Mouse (Mus musculus): ENCODE results near the gene Foxn3. TPM values are rescaled to one million over a fixed set of nuclear protein-coding genes. Genes with fewer than 3 reads are reported as not detected.
"Not testable (repeated sequence)": the region's sequence is repeated elsewhere in the genome, so short reads cannot be mapped to it uniquely, and the experiment has no call there.

Gene Foxn3
- polyA plus RNA-seq, 1 experiment: 35.7 TPM

GRCm38 (mm10) chr12:99198428-99199123, 364.8 kb downstream of the Foxn3 start:
- DNase-seq (ENCODE audit: low read depth): no peak
- TF ChIP-seq POLR2A (IDR thresholded peaks at IDR 0.05; ENCODE audit: borderline replicate concordance, extremely low read depth, insufficient read depth, insufficient read length, poor library complexity, severe bottlenecking): no peak
- TF ChIP-seq CTCF (IDR thresholded peaks at IDR 0.05; ENCODE audit: borderline replicate concordance, extremely low read depth, insufficient read depth, insufficient read length): no peak

GRCm38 (mm10) chr12:99197031-99197430, 366.4 kb downstream of the Foxn3 start:
- TF ChIP-seq POLR2A (IDR thresholded peaks at IDR 0.05; ENCODE audit: borderline replicate concordance, extremely low read depth, insufficient read depth, insufficient read length, poor library complexity, severe bottlenecking): no peak
- no peak for TF ChIP-seq CTCF (IDR thresholded peaks at IDR 0.05; ENCODE audit: borderline replicate concordance, extremely low read depth, insufficient read depth, insufficient read length)

GRCm38 (mm10) chr12:99195655-99196054, 367.7 kb downstream of the Foxn3 start:
- no peak for TF ChIP-seq POLR2A (IDR thresholded peaks at IDR 0.05; ENCODE audit: borderline replicate concordance, extremely low read depth, insufficient read depth, insufficient read length, poor library complexity, severe bottlenecking)
- TF ChIP-seq CTCF (IDR thresholded peaks at IDR 0.05; ENCODE audit: borderline replicate concordance, extremely low read depth, insufficient read depth, insufficient read length): no peak

More at GRCm38 (mm10) chr12:99197031-99197430, 366.4 kb downstream of the Foxn3 start:
- peak; percentile 40 for DNase-seq (ENCODE audit: low read depth)

GRCm38 (mm10) chr12:99194120-99194519, 369.3 kb downstream of the Foxn3 start:
- DNase-seq (ENCODE audit: low read depth): not testable (repeated sequence)

More at GRCm38 (mm10) chr12:99195655-99196054, 367.7 kb downstream of the Foxn3 start:
- no peak for DNase-seq (ENCODE audit: low read depth)

- TF ChIP-seq CTCF (IDR thresholded peaks at IDR 0.05; ENCODE audit: borderline replicate concordance, extremely low read depth, insufficient read depth, insufficient read length): no peak
- DNase-seq (ENCODE audit: low read depth): no peak
Observed at GRCm38 (mm10) chr12:99187671-99188070, 375.7 kb downstream of the Foxn3 start.

- TF ChIP-seq CTCF (IDR thresholded peaks at IDR 0.05; ENCODE audit: borderline replicate concordance, extremely low read depth, insufficient read depth, insufficient read length) (no peak), POLR2A (IDR thresholded peaks at IDR 0.05; ENCODE audit: borderline replicate concordance, extremely low read depth, insufficient read depth, insufficient read length, poor library complexity, severe bottlenecking) (no peak)
- DNase-seq (ENCODE audit: low read depth): peak; percentile 62
Observed at GRCm38 (mm10) chr12:99186239-99186638, 377.1 kb downstream of the Foxn3 start.

- TF ChIP-seq CTCF (IDR thresholded peaks at IDR 0.05; ENCODE audit: borderline replicate concordance, extremely low read depth, insufficient read depth, insufficient read length) (no peak), POLR2A (IDR thresholded peaks at IDR 0.05; ENCODE audit: borderline replicate concordance, extremely low read depth, insufficient read depth, insufficient read length, poor library complexity, severe bottlenecking) (no peak)
- DNase-seq (ENCODE audit: low read depth): no peak
Observed at GRCm38 (mm10) chr12:99183261-99183792, 380.1 kb downstream of the Foxn3 start.

- TF ChIP-seq POLR2A (IDR thresholded peaks at IDR 0.05; ENCODE audit: borderline replicate concordance, extremely low read depth, insufficient read depth, insufficient read length, poor library complexity, severe bottlenecking) (no peak), CTCF (IDR thresholded peaks at IDR 0.05; ENCODE audit: borderline replicate concordance, extremely low read depth, insufficient read depth, insufficient read length) (no peak)
- no peak for DNase-seq (ENCODE audit: low read depth)
Observed at GRCm38 (mm10) chr12:99182338-99182737, 381.0 kb downstream of the Foxn3 start.

- DNase-seq (ENCODE audit: low read depth): peak; percentile 54
- no peak for TF ChIP-seq CTCF (IDR thresholded peaks at IDR 0.05; ENCODE audit: borderline replicate concordance, extremely low read depth, insufficient read depth, insufficient read length)
- TF ChIP-seq POLR2A (IDR thresholded peaks at IDR 0.05; ENCODE audit: borderline replicate concordance, extremely low read depth, insufficient read depth, insufficient read length, poor library complexity, severe bottlenecking): no peak
Observed at GRCm38 (mm10) chr12:99180234-99180824, 383.1 kb downstream of the Foxn3 start.

- no peak for TF ChIP-seq CTCF (IDR thresholded peaks at IDR 0.05; ENCODE audit: borderline replicate concordance, extremely low read depth, insufficient read depth, insufficient read length)
- TF ChIP-seq POLR2A (IDR thresholded peaks at IDR 0.05; ENCODE audit: borderline replicate concordance, extremely low read depth, insufficient read depth, insufficient read length, poor library complexity, severe bottlenecking): no peak
- peak; percentile 89 for DNase-seq (ENCODE audit: low read depth)
Observed at GRCm38 (mm10) chr12:99174979-99175621, 388.3 kb downstream of the Foxn3 start.

- no peak for DNase-seq (ENCODE audit: low read depth)
- TF ChIP-seq POLR2A (IDR thresholded peaks at IDR 0.05; ENCODE audit: borderline replicate concordance, extremely low read depth, insufficient read depth, insufficient read length, poor library complexity, severe bottlenecking): no peak
- 0 out of 2 replicates have a peak, but pooled peaks have one; percentile 12 for TF ChIP-seq CTCF (IDR thresholded peaks at IDR 0.05; ENCODE audit: borderline replicate concordance, extremely low read depth, insufficient read depth, insufficient read length)
Observed at GRCm38 (mm10) chr12:99172170-99172569, 391.2 kb downstream of the Foxn3 start.
